Mouse (Mus musculus) erythroblast, embryonic 14.5 days (primary cell): ENCODE measurements around the gene Mgl2. TPM values are rescaled to one million over a fixed set of nuclear protein-coding genes. Genes with fewer than 3 reads are reported as not detected.

Source experiments
- H3K27me3 ChIP-seq: 2 replicates; pipeline ENCODE4 v1.6.1; 2012; ENCODE audit warnings: inconsistent platforms; ENCODE audit not compliant: control insufficient read depth
- H3K36me3 ChIP-seq: 2 replicates; pipeline ENCODE4 v1.6.1; 2012; ENCODE audit warnings: mild to moderate bottlenecking, inconsistent platforms; ENCODE audit not compliant: control insufficient read depth
- H3K4me1 ChIP-seq: 2 replicates; pipeline ENCODE4 v1.6.1; 2012; ENCODE audit warnings: inconsistent platforms; ENCODE audit not compliant: control insufficient read depth
- H3K4me3 ChIP-seq: replicated peaks from 2 replicates; pipeline ENCODE3; 2012; ENCODE audit warnings: moderate library complexity, mild to moderate bottlenecking, inconsistent platforms
- H3K9me3 ChIP-seq: 2 replicates; pipeline ENCODE4 v1.6.1; 2012; ENCODE audit warnings: low read length, inconsistent platforms, mixed read lengths; ENCODE audit not compliant: control insufficient read depth
- GATA1 ChIP-seq: IDR thresholded peaks from 2 replicates; pipeline ENCODE4 v1.6.1; 2012; ENCODE audit warnings: low read length, inconsistent platforms, mixed read lengths
- TAL1 ChIP-seq: IDR thresholded peaks from 3 replicates; pipeline ENCODE4 v1.6.1; 2012; ENCODE audit warnings: low read length, inconsistent platforms, mixed read lengths
- polyA plus RNA-seq: library from polyadenylated mRNA; stranded (reverse); fragments of >175 nt; gene quantifications from 2 replicates; pipeline ENCODE4 v1.2.3, GENCODE M21; 2012

The Mgl2 gene
- polyA plus RNA-seq, 1 experiment, result not detected

GRCm38 (mm10) chr11:70178756-70179155 lies 48.6 kb downstream of the Mgl2 start:
- Histone ChIP-seq H3K4me1 (no peaks in the 10 kb centered on the region), H3K27me3 (no peaks in the 10 kb centered on the region), H3K4me3 (no peak overlapping the region), H3K36me3 (no peaks in the 10 kb centered on the region), H3K9me3 (peaks cover 3% of the 10 kb centered on the region)
- TF ChIP-seq GATA1, result no peak
- TF ChIP-seq TAL1, result no peak

- Histone ChIP-seq H3K27me3 (no peaks in the 10 kb centered on the region), H3K9me3 (peaks cover 3% of the 10 kb centered on the region), H3K36me3 (no peaks in the 10 kb centered on the region), H3K4me3 (no peak overlapping the region), H3K4me1 (no peaks in the 10 kb centered on the region)
- TF ChIP-seq TAL1 (no peak), GATA1 (no peak)
Measured at GRCm38 (mm10) chr11:70179401-70179800, 49.3 kb downstream of the Mgl2 start.

GRCm38 (mm10) chr11:70180496-70180895 lies 50.4 kb downstream of the Mgl2 start:
- TF ChIP-seq GATA1, result no peak
- TF ChIP-seq TAL1, result no peak
- no peaks in the 10 kb centered on the region for H3K36me3 ChIP-seq
- no peak overlapping the region for H3K4me3 ChIP-seq
- H3K4me1 ChIP-seq, result no peaks in the 10 kb centered on the region
- peaks cover 3% of the 10 kb centered on the region for H3K9me3 ChIP-seq
- no peaks in the 10 kb centered on the region for H3K27me3 ChIP-seq

- Histone ChIP-seq H3K4me1 (no peaks in the 10 kb centered on the region), H3K9me3 (no peaks in the 10 kb centered on the region), H3K36me3 (no peaks in the 10 kb centered on the region), H3K27me3 (no peaks in the 10 kb centered on the region), H3K4me3 (no peak overlapping the region)
- no peak for TF ChIP-seq TAL1
- no peak for TF ChIP-seq GATA1
Measured at GRCm38 (mm10) chr11:70185120-70185519, 55.0 kb downstream of the Mgl2 start.

Other genes starting within 250 kb of the Mgl2 start
- 0.02 and 0.08 TPM in 2 replicates for gene Kctd11, start 248.9 kb upstream of the Mgl2 start, polyA plus RNA-seq
- 0.23 and 0.37 TPM in 2 replicates for gene Acap1, start 234.8 kb upstream of the Mgl2 start, polyA plus RNA-seq
- 0.14 and 0.18 TPM in 2 replicates for gene 2810408A11Rik, start 229.3 kb upstream of the Mgl2 start, polyA plus RNA-seq
- 5.0 and 5.1 TPM in 2 replicates for gene Neurl4, start 229.3 kb upstream of the Mgl2 start, polyA plus RNA-seq
- gene Gps2, start 216.4 kb upstream of the Mgl2 start, polyA plus RNA-seq, result 90.4 and 109 TPM in 2 replicates
- gene Eif5a, start 208.4 kb upstream of the Mgl2 start, polyA plus RNA-seq, result 295 and 310 TPM in 2 replicates
- 0.29 and 0.38 TPM in 2 replicates for gene Ybx2, start 194.5 kb upstream of the Mgl2 start, polyA plus RNA-seq
- gene Slc2a4, start 182.1 kb upstream of the Mgl2 start, polyA plus RNA-seq, result 6.0 and 7.7 TPM in 2 replicates
- not detected in 2 replicates for gene Cldn7, start 165.6 kb upstream of the Mgl2 start, polyA plus RNA-seq
- gene Ctdnep1, start 149.2 kb upstream of the Mgl2 start, polyA plus RNA-seq, result 23.2 and 28.5 TPM in 2 replicates
- 1.5 and 1.9 TPM in 2 replicates for gene Elp5, start 147.8 kb upstream of the Mgl2 start, polyA plus RNA-seq
- gene Gabarap, start 139.2 kb upstream of the Mgl2 start, polyA plus RNA-seq, result 50.2 and 55.8 TPM in 2 replicates
- gene Phf23, start 134.6 kb upstream of the Mgl2 start, polyA plus RNA-seq, result 4.5 and 5.5 TPM in 2 replicates
- 0.48 and 0.76 TPM in 2 replicates for gene Dvl2, start 129.7 kb upstream of the Mgl2 start, polyA plus RNA-seq
- 2.9 and 3.2 TPM in 2 replicates for gene Acadvl, start 114.9 kb upstream of the Mgl2 start, polyA plus RNA-seq
- gene Dlg4, start 113.4 kb upstream of the Mgl2 start, polyA plus RNA-seq, result 0.10 and 0.19 TPM in 2 replicates
- not detected in 2 replicates for gene Asgr1, start 76.2 kb upstream of the Mgl2 start, polyA plus RNA-seq
- 0.05 TPM in 1 of 2 replicates, not detected in the other for gene Asgr2, start 37.7 kb upstream of the Mgl2 start, polyA plus RNA-seq
- gene Clec10a, start 25.9 kb downstream of the Mgl2 start, polyA plus RNA-seq, result not detected in 2 replicates
- not detected in 2 replicates for gene Slc16a11, start 82.4 kb downstream of the Mgl2 start, polyA plus RNA-seq
- 1.5 and 2.3 TPM in 2 replicates for gene Slc16a13, start 90.7 kb downstream of the Mgl2 start, polyA plus RNA-seq
- gene Bcl6b, start 99.5 kb downstream of the Mgl2 start, polyA plus RNA-seq, result 0.06 and 0.13 TPM in 2 replicates
- 9.8 and 17.9 TPM in 2 replicates for gene 0610010K14Rik, start 107.6 kb downstream of the Mgl2 start, polyA plus RNA-seq
- 4.0 and 6.0 TPM in 2 replicates for gene Gm21988, start 109.5 kb downstream of the Mgl2 start, polyA plus RNA-seq
- gene Rnasek, start 109.5 kb downstream of the Mgl2 start, polyA plus RNA-seq, result 23.7 and 29.0 TPM in 2 replicates
- gene Alox12, start 125.0 kb downstream of the Mgl2 start, polyA plus RNA-seq, result 0.03 and 0.05 TPM in 2 replicates
- gene Alox12e, start 192.3 kb downstream of the Mgl2 start, polyA plus RNA-seq, result not detected in 2 replicates
- 0.03 TPM in 1 of 2 replicates, not detected in the other for gene Alox15, start 221.7 kb downstream of the Mgl2 start, polyA plus RNA-seq